Mouse (Mus musculus) liver, embryonic 14.5 days (tissue): ENCODE measurements around the gene Nop9.

Experiments used
- CTCF ChIP-seq: IDR thresholded peaks from 2 replicates; pipeline ENCODE4 v1.5.1; 2016; ENCODE audit warnings: antibody characterized with exemption, low read depth, control low read depth
- EP300 ChIP-seq: IDR thresholded peaks from 2 replicates; pipeline ENCODE4 v1.6.1; 2016; ENCODE audit warnings: antibody characterized with exemption, low read depth

DNA sequence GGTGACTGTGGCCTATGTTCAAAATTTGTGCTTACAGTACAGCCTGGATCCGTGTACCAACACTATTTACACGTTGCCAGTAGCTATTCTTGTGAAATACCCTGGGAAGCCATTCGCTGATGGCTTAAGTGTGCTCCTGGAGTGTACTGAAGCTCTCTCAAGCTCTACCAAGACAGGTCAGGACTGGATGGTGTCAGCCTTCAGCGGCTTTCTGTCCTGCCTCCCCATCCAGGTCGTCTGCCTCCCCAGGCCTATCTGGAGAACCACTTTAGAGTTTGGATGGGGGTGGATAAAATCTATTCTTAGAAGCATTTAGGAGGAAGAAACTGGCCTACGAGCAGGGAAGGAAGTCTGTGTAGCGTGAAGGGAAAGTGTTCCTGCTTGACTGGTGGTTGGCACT lies 17.7 kb downstream of the Nop9 start:
- TF ChIP-seq CTCF (no peak), EP300 (no peak)
